Mouse (Mus musculus): ENCODE results near the gene Gchfr. TPM values are rescaled to one million over a fixed set of nuclear protein-coding genes. Genes with fewer than 3 reads are reported as not detected.

Gene Gchfr
- polyA plus RNA-seq, 1 experiment from 2014 or later: 2.9 TPM

DNA sequence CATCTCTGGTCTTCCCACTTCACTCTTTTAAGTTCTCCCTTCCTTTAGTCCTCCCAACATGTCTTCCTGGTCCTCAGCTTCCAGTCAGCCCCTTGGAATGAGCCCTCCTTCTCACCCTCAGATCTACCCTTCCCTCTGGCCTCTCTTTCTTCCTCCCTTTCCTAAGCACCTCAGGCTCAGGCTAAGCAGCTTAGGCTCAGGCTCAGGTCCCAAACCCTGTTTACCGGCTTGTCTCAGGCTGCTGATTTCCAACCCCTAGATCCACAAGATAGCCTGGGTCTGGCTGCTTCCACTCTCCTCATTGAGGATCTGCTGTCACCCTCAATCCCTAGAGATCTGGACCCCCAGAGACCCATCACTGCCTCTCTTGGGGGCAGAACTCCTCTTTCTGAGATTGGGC lies 30.5 kb downstream of the Gchfr start:
- no peak for ATAC-seq (ENCODE audit: insufficient number of reproducible peaks, insufficient read depth, low FRiP score, low read depth)
- Histone ChIP-seq H3K4me3 (ENCODE audit: low read depth, low read length) (no peak overlapping the region), H3K27ac (ENCODE audit: low read length) (no peak overlapping the region), H3K4me2 (replicated peaks; ENCODE audit: low read depth, low read length) (no peak overlapping the region), H3K9me3 (ENCODE audit: control insufficient read depth, low read depth, low read length) (no peaks in the 10 kb centered on the region), H3K9ac (replicated peaks; ENCODE audit: low read depth, low read length) (no peak overlapping the region), H3K27me3 (ENCODE audit: control insufficient read depth, insufficient read depth, low read length) (no peaks in the 10 kb centered on the region), H3K36me3 (ENCODE audit: control insufficient read depth, insufficient read depth, low read length) (no peaks in the 10 kb centered on the region), H3K4me1 (ENCODE audit: control insufficient read depth, insufficient read depth, low read length) (peaks cover 5% of the 10 kb centered on the region; the same call in 1 of the 2 replicates)
- WGBS: 22% methylated on average over 1 of the region's 1 CpGs

DNA sequence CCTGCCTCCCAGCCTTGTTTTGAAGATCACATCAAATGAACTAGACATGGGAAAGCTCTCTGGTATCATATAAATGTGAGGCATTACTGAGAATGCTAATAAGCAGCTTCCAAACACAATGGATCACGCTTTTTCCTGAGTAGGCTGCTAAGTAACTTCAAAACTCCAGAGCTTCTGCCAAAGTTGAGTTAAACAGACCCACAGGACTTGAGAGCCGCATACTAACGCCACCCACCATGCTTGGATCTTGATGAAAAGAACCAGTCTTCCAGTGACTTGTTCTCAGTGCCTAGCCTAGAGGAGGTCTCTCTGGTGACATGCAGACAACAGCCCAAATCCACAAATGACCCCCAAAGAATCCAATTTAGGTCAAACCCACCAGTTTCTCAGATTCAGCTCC lies 31.4 kb downstream of the Gchfr start:
- no peak overlapping the region for H3K4me2 ChIP-seq (replicated peaks; ENCODE audit: low read depth, low read length)
- H3K4me3 ChIP-seq (ENCODE audit: low read depth, low read length): no peak overlapping the region
- H3K27me3 ChIP-seq (ENCODE audit: control insufficient read depth, insufficient read depth, low read length): no peaks in the 10 kb centered on the region
- H3K27ac ChIP-seq (ENCODE audit: low read length): no peak overlapping the region
- peaks cover 6% of the 10 kb centered on the region; the same call in 1 of the 2 replicates for H3K4me1 ChIP-seq (ENCODE audit: control insufficient read depth, insufficient read depth, low read length)
- no peak overlapping the region for H3K9ac ChIP-seq (replicated peaks; ENCODE audit: low read depth, low read length)
- no peak for ATAC-seq (ENCODE audit: insufficient number of reproducible peaks, insufficient read depth, low FRiP score, low read depth)
- no peaks in the 10 kb centered on the region for H3K36me3 ChIP-seq (ENCODE audit: control insufficient read depth, insufficient read depth, low read length)
- H3K9me3 ChIP-seq (ENCODE audit: control insufficient read depth, low read depth, low read length): no peaks in the 10 kb centered on the region
- 55% methylated on average over 3 of the region's 3 CpGs for WGBS

GRCm38 (mm10) chr2:119202914-119203453 lies 35.4 kb downstream of the Gchfr start:
- ATAC-seq (ENCODE audit: insufficient number of reproducible peaks, insufficient read depth, low FRiP score, low read depth): no peak
- no peaks in the 10 kb centered on the region for H3K36me3 ChIP-seq (ENCODE audit: control insufficient read depth, insufficient read depth, low read length)
- no peak overlapping the region for H3K9ac ChIP-seq (replicated peaks; ENCODE audit: low read depth, low read length)
- WGBS: 46% methylated on average over 5 of the region's 5 CpGs
- H3K9me3 ChIP-seq (ENCODE audit: control insufficient read depth, low read depth, low read length): no peaks in the 10 kb centered on the region
- H3K4me2 ChIP-seq (replicated peaks; ENCODE audit: low read depth, low read length): no peak overlapping the region
- H3K4me3 ChIP-seq (ENCODE audit: low read depth, low read length): no peak overlapping the region
- no peak overlapping the region for H3K27ac ChIP-seq (ENCODE audit: low read length)
- H3K27me3 ChIP-seq (ENCODE audit: control insufficient read depth, insufficient read depth, low read length): no peaks in the 10 kb centered on the region
- peaks cover 6% of the 10 kb centered on the region; the same call in 1 of the 2 replicates for H3K4me1 ChIP-seq (ENCODE audit: control insufficient read depth, insufficient read depth, low read length)

DNA sequence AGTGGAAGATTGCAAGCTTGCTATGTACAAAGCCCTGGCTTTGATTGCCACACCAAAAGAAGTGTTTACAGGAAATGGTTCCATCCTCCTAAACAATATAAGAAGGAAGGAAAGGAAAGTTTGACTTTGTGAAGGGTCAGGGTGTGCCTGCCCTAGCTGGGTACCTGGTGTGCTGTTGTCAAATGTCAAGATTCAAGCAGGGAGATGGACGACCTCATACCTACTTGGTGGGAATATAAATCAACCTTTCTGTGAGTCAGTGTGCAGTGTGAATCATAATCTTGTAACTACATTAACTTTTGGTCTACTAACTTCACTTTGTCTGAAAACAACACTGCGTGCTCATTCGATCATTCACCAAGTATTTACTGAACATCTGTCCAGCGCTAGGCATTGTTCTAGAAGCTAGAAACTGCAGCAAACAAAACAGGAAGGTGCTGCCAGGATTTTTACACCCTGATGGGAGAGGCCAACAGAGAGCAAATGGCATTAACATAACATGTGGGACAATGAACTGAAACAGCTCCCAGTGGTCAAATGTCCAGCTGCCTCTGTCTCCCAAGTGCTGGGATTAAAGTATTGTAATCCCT lies 36.4 kb downstream of the Gchfr start:
- Histone ChIP-seq H3K4me3 (ENCODE audit: low read depth, low read length) (no peak overlapping the region), H3K4me1 (ENCODE audit: control insufficient read depth, insufficient read depth, low read length) (peaks cover 6% of the 10 kb centered on the region; the same call in 1 of the 2 replicates), H3K9me3 (ENCODE audit: control insufficient read depth, low read depth, low read length) (no peaks in the 10 kb centered on the region), H3K27ac (ENCODE audit: low read length) (no peak overlapping the region), H3K27me3 (ENCODE audit: control insufficient read depth, insufficient read depth, low read length) (no peaks in the 10 kb centered on the region), H3K36me3 (ENCODE audit: control insufficient read depth, insufficient read depth, low read length) (no peaks in the 10 kb centered on the region), H3K9ac (replicated peaks; ENCODE audit: low read depth, low read length) (no peak overlapping the region), H3K4me2 (replicated peaks; ENCODE audit: low read depth, low read length) (no peak overlapping the region)
- no peak for ATAC-seq (ENCODE audit: insufficient number of reproducible peaks, insufficient read depth, low FRiP score, low read depth)
- WGBS: 75% methylated on average over 4 of the region's 4 CpGs

GRCm38 (mm10) chr2:119207961-119208343 lies 40.4 kb downstream of the Gchfr start:
- 14% methylated on average over 6 of the region's 6 CpGs for WGBS
- 0 out of 2 replicates have a peak, but pooled peaks have one; percentile 0 for ATAC-seq (ENCODE audit: insufficient number of reproducible peaks, insufficient read depth, low FRiP score, low read depth)

GRCm38 (mm10) chr2:119208344-119209175 lies 41.0 kb downstream of the Gchfr start, which contains the start of the genes Zfyve19 and Dnajc17:
Gene Zfyve19, plus strand, starts transcription at chr2:119208617.
Gene Dnajc17, minus strand, starts transcription at chr2:119208795.
- H3K27ac ChIP-seq (ENCODE audit: low read length): peak within 1 kb of the TSS; percentile 88
- no peaks in the 10 kb centered on the region for H3K27me3 ChIP-seq (ENCODE audit: control insufficient read depth, insufficient read depth, low read length)
- H3K4me2 ChIP-seq (replicated peaks; ENCODE audit: low read depth, low read length): peak within 1 kb of the TSS; percentile 67
- peak; percentile 96 for ATAC-seq (ENCODE audit: insufficient number of reproducible peaks, insufficient read depth, low FRiP score, low read depth)
- peaks cover 13% of the 10 kb centered on the region for H3K36me3 ChIP-seq (ENCODE audit: control insufficient read depth, insufficient read depth, low read length)
- H3K9me3 ChIP-seq (ENCODE audit: control insufficient read depth, low read depth, low read length): no peaks in the 10 kb centered on the region
- under 1% methylated on average over 51 of the region's 51 CpGs for WGBS
- peak within 1 kb of the TSS; percentile 59 for H3K4me3 ChIP-seq (ENCODE audit: low read depth, low read length)
- peak within 1 kb of the TSS; percentile 52 for H3K9ac ChIP-seq (replicated peaks; ENCODE audit: low read depth, low read length)
- 0 out of 2 replicates have a peak, but pooled peaks cover 4% of the 10 kb centered on the region for H3K4me1 ChIP-seq (ENCODE audit: control insufficient read depth, insufficient read depth, low read length)

More at GRCm38 (mm10) chr2:119207961-119208343, 40.4 kb downstream of the Gchfr start:
- Histone ChIP-seq H3K4me1 (ENCODE audit: control insufficient read depth, insufficient read depth, low read length) (peaks cover 7% of the 10 kb centered on the region; the same call in 1 of the 2 replicates), H3K27me3 (ENCODE audit: control insufficient read depth, insufficient read depth, low read length) (no peaks in the 10 kb centered on the region), H3K27ac (ENCODE audit: low read length) (peak overlapping the region; percentile 88), H3K4me3 (ENCODE audit: low read depth, low read length) (peak overlapping the region; percentile 59), H3K9ac (replicated peaks; ENCODE audit: low read depth, low read length) (peak overlapping the region; percentile 52), H3K9me3 (ENCODE audit: control insufficient read depth, low read depth, low read length) (no peaks in the 10 kb centered on the region), H3K36me3 (ENCODE audit: control insufficient read depth, insufficient read depth, low read length) (peaks cover 13% of the 10 kb centered on the region), H3K4me2 (replicated peaks; ENCODE audit: low read depth, low read length) (peak overlapping the region; percentile 51)

GRCm38 (mm10) chr2:119209176-119209507 lies 41.6 kb downstream of the Gchfr start:
- Histone ChIP-seq H3K27me3 (ENCODE audit: control insufficient read depth, insufficient read depth, low read length) (no peaks in the 10 kb centered on the region), H3K4me1 (ENCODE audit: control insufficient read depth, insufficient read depth, low read length) (0 out of 2 replicates have a peak, but pooled peaks cover 4% of the 10 kb centered on the region), H3K9ac (replicated peaks; ENCODE audit: low read depth, low read length) (peak overlapping the region; percentile 47), H3K4me2 (replicated peaks; ENCODE audit: low read depth, low read length) (peak overlapping the region; percentile 67), H3K27ac (ENCODE audit: low read length) (peak overlapping the region; percentile 40), H3K4me3 (ENCODE audit: low read depth, low read length) (peak overlapping the region; percentile 59), H3K9me3 (ENCODE audit: control insufficient read depth, low read depth, low read length) (no peaks in the 10 kb centered on the region), H3K36me3 (ENCODE audit: control insufficient read depth, insufficient read depth, low read length) (peaks cover 13% of the 10 kb centered on the region)
- whole genome bisulfite sequencing: 0% methylated on average over 13 of the region's 13 CpGs
- no peak for ATAC-seq (ENCODE audit: insufficient number of reproducible peaks, insufficient read depth, low FRiP score, low read depth)

Measured in stomach, embryonic 14.5 days (tissue).